Mouse (Mus musculus): ENCODE measurements around the gene Agtpbp1.

DNA sequence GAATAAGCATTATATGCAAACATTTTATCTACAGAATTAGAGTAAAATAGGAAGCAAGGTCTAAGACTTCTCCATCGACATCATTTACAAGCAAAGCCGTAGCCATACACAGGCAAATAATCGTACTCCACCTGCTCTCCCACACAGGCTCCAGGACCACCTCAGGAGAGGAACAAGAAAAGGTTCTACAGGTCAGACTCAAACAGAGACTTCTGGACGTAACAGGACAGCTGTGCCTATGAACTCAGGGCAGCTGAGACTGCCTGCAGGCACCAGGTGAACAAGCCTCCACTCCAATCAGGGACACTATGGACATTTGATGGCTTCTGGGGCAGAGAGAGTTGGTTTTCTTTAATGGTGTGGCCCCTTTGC is 103.6 kb downstream of the Agtpbp1 start:
- TF ChIP-seq POLR2A (IDR thresholded peaks at IDR 0.05; ENCODE audit: borderline replicate concordance, insufficient read depth, low read length) (no peak), CTCF (IDR thresholded peaks at IDR 0.05; ENCODE audit: borderline replicate concordance, insufficient read depth, low read depth, low read length) (no peak)

Data from cerebellum, adult 2 months (tissue).